Mouse (Mus musculus): Measurements from ENCODE around the gene Sh3bgr.

DNA sequence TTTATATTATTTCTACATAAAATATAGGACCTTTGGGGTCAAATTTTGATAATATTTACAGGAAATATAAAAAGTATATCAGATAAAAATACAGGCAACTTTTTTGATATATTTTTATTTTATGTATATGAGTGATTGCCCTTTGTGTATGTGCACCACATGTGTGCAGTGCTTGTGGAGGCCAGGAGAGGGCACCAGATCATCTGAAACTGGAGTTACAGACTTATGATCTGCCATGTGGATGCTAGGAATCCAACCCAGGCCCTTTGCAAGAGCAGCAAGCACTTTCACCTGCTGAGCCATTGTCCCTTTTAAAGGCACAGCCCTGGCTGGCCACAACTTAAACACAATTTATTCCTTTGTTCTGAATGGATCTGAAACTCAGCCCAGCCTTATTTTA is 21.1 kb upstream of the Sh3bgr start:
- no peak for TF ChIP-seq CTCF (IDR thresholded peaks at IDR 0.05; ENCODE audit: borderline replicate concordance, insufficient read depth, low read length)
- TF ChIP-seq POLR2A (IDR thresholded peaks at IDR 0.05; ENCODE audit: low read depth, low read length): no peak
